Mouse (Mus musculus) limb, embryonic 15.5 days (tissue): ENCODE measurements around the gene 4933415A04Rik. TPM values are rescaled to one million over a fixed set of nuclear protein-coding genes. Genes with fewer than 3 reads are reported as not detected.

Experiments
- ATAC-seq: fragments of 200-750 bp; cut with Nextera tagmentation; 2 replicates; pipeline ENCODE4 v1.8.0; 2017; ENCODE audit warnings: low read depth, moderate TSS enrichment; ENCODE audit not compliant: insufficient number of reproducible peaks, low FRiP score, low TSS enrichment
- H3K27ac ChIP-seq: fragments of 300-500 bp; sonication (generic); 2 replicates; pipeline ENCODE4 v1.5.1; 2015; ENCODE audit warnings: moderate library complexity, mild to moderate bottlenecking, inconsistent platforms
- H3K27me3 ChIP-seq: fragments of 300-500 bp; sonication (generic); 2 replicates; pipeline ENCODE4 v1.6.1; 2015; ENCODE audit warnings: inconsistent platforms
- H3K36me3 ChIP-seq: fragments of 300-500 bp; sonication (generic); 2 replicates; pipeline ENCODE4 v1.6.1; 2015; ENCODE audit warnings: inconsistent platforms
- H3K4me1 ChIP-seq: fragments of 300-500 bp; sonication (generic); 2 replicates; pipeline ENCODE4 v1.6.1; 2015; ENCODE audit warnings: inconsistent platforms
- H3K4me2 ChIP-seq: fragments of 300-500 bp; sonication (generic); 2 replicates; pipeline ENCODE4 v1.6.1; 2015; ENCODE audit warnings: mild to moderate bottlenecking, inconsistent platforms
- H3K4me3 ChIP-seq: fragments of 300-500 bp; sonication (generic); 2 replicates; pipeline ENCODE4 v1.5.1; 2015; ENCODE audit warnings: mild to moderate bottlenecking, inconsistent platforms
- H3K9ac ChIP-seq: fragments of 300-500 bp; sonication (generic); 2 replicates; pipeline ENCODE4 v1.6.1; 2015; ENCODE audit warnings: inconsistent platforms
- H3K9me3 ChIP-seq: fragments of 300-500 bp; sonication (generic); 2 replicates; pipeline ENCODE4 v1.6.1; 2016; ENCODE audit warnings: inconsistent platforms
- WGBS: fragments of 180-500 bp; shearing (Covaris S2); methylation state at CpG from one replicate; pipeline ENCODE4 v1.1.7; 2015; 5-methylcytosine and 5-hydroxymethylcytosine counted together
- polyA plus RNA-seq: library from polyadenylated mRNA; unstranded; fragments of >200 nt; fragmentation: Nextera tagmentation; extraction: Ambion mirVana; gene quantifications from 2 replicates; pipeline ENCODE4 v1.2.1, GENCODE M21; 2015

4933415A04Rik gene
- polyA plus RNA-seq, 1 experiment from 2014 or later = 2.2 TPM

- Histone ChIP-seq H3K4me2 (no peak overlapping the region), H3K4me3 (no peak overlapping the region), H3K27me3 (no peaks in the 10 kb centered on the region), H3K36me3 (no peaks in the 10 kb centered on the region), H3K4me1 (peaks cover 16% of the 10 kb centered on the region), H3K9me3 (no peaks in the 10 kb centered on the region), H3K9ac (no peak overlapping the region), H3K27ac (peak overlapping the region; percentile 12; the same call in 1 of the 2 replicates)
- 43% methylated on average over 5 of the region's 5 CpGs for WGBS
- no peak for ATAC-seq
Measured at GRCm38 (mm10) chr11:43617924-43618323, 31.1 kb downstream of the 4933415A04Rik start.

GRCm38 (mm10) chr11:43618403-43618802 is 31.6 kb downstream of the 4933415A04Rik start:
- Histone ChIP-seq H3K36me3 (no peaks in the 10 kb centered on the region), H3K9ac (no peak overlapping the region), H3K27ac (peak overlapping the region; percentile 12; the same call in 1 of the 2 replicates), H3K9me3 (no peaks in the 10 kb centered on the region), H3K4me3 (no peak overlapping the region), H3K4me1 (peaks cover 11% of the 10 kb centered on the region), H3K4me2 (no peak overlapping the region), H3K27me3 (no peaks in the 10 kb centered on the region)
- peak; percentile 41; the same call in 1 of the 2 replicates for ATAC-seq
- 63% methylated on average over 7 of the region's 7 CpGs for WGBS

GRCm38 (mm10) chr11:43621769-43622168 is 34.9 kb downstream of the 4933415A04Rik start:
- no peaks in the 10 kb centered on the region for H3K27me3 ChIP-seq
- no peak overlapping the region for H3K9ac ChIP-seq
- WGBS = 76% methylated on average over 5 of the region's 5 CpGs
- no peaks in the 10 kb centered on the region for H3K9me3 ChIP-seq
- ATAC-seq = no peak
- H3K36me3 ChIP-seq = no peaks in the 10 kb centered on the region
- no peak overlapping the region for H3K4me3 ChIP-seq
- no peak overlapping the region for H3K4me2 ChIP-seq
- no peak overlapping the region for H3K27ac ChIP-seq
- H3K4me1 ChIP-seq = peaks cover 21% of the 10 kb centered on the region

- no peak overlapping the region for H3K4me2 ChIP-seq
- no peaks in the 10 kb centered on the region for H3K9me3 ChIP-seq
- H3K4me3 ChIP-seq = no peak overlapping the region
- ATAC-seq = no peak
- no peaks in the 10 kb centered on the region for H3K27me3 ChIP-seq
- H3K36me3 ChIP-seq = no peaks in the 10 kb centered on the region
- no peak overlapping the region for H3K27ac ChIP-seq
- no peak overlapping the region for H3K9ac ChIP-seq
- WGBS = 91% methylated on average over 1 of the region's 1 CpGs
- H3K4me1 ChIP-seq = peaks cover 17% of the 10 kb centered on the region
Measured at GRCm38 (mm10) chr11:43624341-43624740, 37.5 kb downstream of the 4933415A04Rik start.

- Histone ChIP-seq H3K9ac (no peak overlapping the region), H3K36me3 (no peaks in the 10 kb centered on the region), H3K27ac (0 out of 2 replicates have a peak overlapping the region, but pooled peaks have one; percentile 11), H3K4me2 (peak overlapping the region; percentile 42), H3K4me3 (peak overlapping the region; percentile 16), H3K9me3 (no peaks in the 10 kb centered on the region), H3K4me1 (peaks cover 17% of the 10 kb centered on the region), H3K27me3 (no peaks in the 10 kb centered on the region)
- WGBS = 5% methylated on average over 12 of the region's 12 CpGs
- ATAC-seq = no peak
Measured at GRCm38 (mm10) chr11:43626300-43626926, 39.6 kb downstream of the 4933415A04Rik start.

GRCm38 (mm10) chr11:43626927-43627645 is 40.2 kb downstream of the 4933415A04Rik start:
- H3K4me2 ChIP-seq = peak overlapping the region; percentile 42
- H3K4me3 ChIP-seq = 0 out of 2 replicates have a peak overlapping the region, but pooled peaks have one; percentile 16
- no peaks in the 10 kb centered on the region for H3K9me3 ChIP-seq
- ATAC-seq = no peak
- no peak overlapping the region for H3K9ac ChIP-seq
- H3K27ac ChIP-seq = 0 out of 2 replicates have a peak overlapping the region, but pooled peaks have one; percentile 11
- no peaks in the 10 kb centered on the region for H3K36me3 ChIP-seq
- H3K27me3 ChIP-seq = no peaks in the 10 kb centered on the region
- peaks cover 17% of the 10 kb centered on the region for H3K4me1 ChIP-seq
- 34% methylated on average over 18 of the region's 18 CpGs for WGBS

- Histone ChIP-seq H3K4me3 (no peak overlapping the region), H3K4me2 (no peak overlapping the region), H3K9ac (no peak overlapping the region), H3K36me3 (no peaks in the 10 kb centered on the region), H3K27me3 (no peaks in the 10 kb centered on the region), H3K27ac (no peak overlapping the region), H3K4me1 (peaks cover 21% of the 10 kb centered on the region), H3K9me3 (no peaks in the 10 kb centered on the region)
- 83% methylated on average over 9 of the region's 9 CpGs for WGBS
- no peak for ATAC-seq
Measured at GRCm38 (mm10) chr11:43631645-43632044, 44.8 kb downstream of the 4933415A04Rik start.

- no peaks in the 10 kb centered on the region for H3K36me3 ChIP-seq
- H3K9ac ChIP-seq = no peak overlapping the region
- 55% methylated on average over 4 of the region's 4 CpGs for WGBS
- no peaks in the 10 kb centered on the region for H3K9me3 ChIP-seq
- peaks cover 12% of the 10 kb centered on the region for H3K4me1 ChIP-seq
- ATAC-seq = no peak
- no peak overlapping the region for H3K4me2 ChIP-seq
- no peak overlapping the region for H3K4me3 ChIP-seq
- H3K27ac ChIP-seq = no peak overlapping the region
- H3K27me3 ChIP-seq = no peaks in the 10 kb centered on the region
Measured at GRCm38 (mm10) chr11:43632566-43632965, 45.7 kb downstream of the 4933415A04Rik start.

- Histone ChIP-seq H3K4me1 (peaks cover 12% of the 10 kb centered on the region), H3K27ac (no peak overlapping the region), H3K27me3 (no peaks in the 10 kb centered on the region), H3K36me3 (no peaks in the 10 kb centered on the region), H3K4me3 (no peak overlapping the region), H3K4me2 (no peak overlapping the region), H3K9ac (no peak overlapping the region), H3K9me3 (no peaks in the 10 kb centered on the region)
- ATAC-seq = no peak
- WGBS = 80% methylated on average over 6 of the region's 6 CpGs
Measured at GRCm38 (mm10) chr11:43633165-43633564, 46.3 kb downstream of the 4933415A04Rik start.

GRCm38 (mm10) chr11:43633658-43634401 is 47.0 kb downstream of the 4933415A04Rik start:
- H3K36me3 ChIP-seq = no peaks in the 10 kb centered on the region
- H3K4me3 ChIP-seq = no peak overlapping the region
- H3K4me1 ChIP-seq = peaks cover 12% of the 10 kb centered on the region
- peak; percentile 53; the same call in 1 of the 2 replicates for ATAC-seq
- 17% methylated on average over 19 of the region's 19 CpGs for WGBS
- peak overlapping the region; percentile 17; the same call in 1 of the 2 replicates for H3K27ac ChIP-seq
- H3K4me2 ChIP-seq = peak overlapping the region; percentile 26
- no peak overlapping the region for H3K9ac ChIP-seq
- no peaks in the 10 kb centered on the region for H3K27me3 ChIP-seq
- H3K9me3 ChIP-seq = no peaks in the 10 kb centered on the region

- no peak for ATAC-seq
- H3K4me3 ChIP-seq = no peak overlapping the region
- 65% methylated on average over 4 of the region's 4 CpGs for WGBS
- H3K9me3 ChIP-seq = no peaks in the 10 kb centered on the region
- no peaks in the 10 kb centered on the region for H3K36me3 ChIP-seq
- H3K27ac ChIP-seq = no peak overlapping the region
- no peak overlapping the region for H3K9ac ChIP-seq
- H3K27me3 ChIP-seq = no peaks in the 10 kb centered on the region
- peaks cover 12% of the 10 kb centered on the region for H3K4me1 ChIP-seq
- H3K4me2 ChIP-seq = no peak overlapping the region
Measured at GRCm38 (mm10) chr11:43636761-43637160, 49.9 kb downstream of the 4933415A04Rik start.
